Mouse (Mus musculus): ENCODE measurements around the gene Micu1. TPM values are rescaled to one million over a fixed set of nuclear protein-coding genes. Genes with fewer than 3 reads are reported as not detected.

The Micu1 gene
- total RNA-seq, 2 experiments from 2014 or later: 56.1 to 67.3 TPM

- no peak for DNase-seq
These were observed 19.3 kb downstream of the Micu1 start for GRCm38 (mm10) chr10:59721555-59721954.

DNA sequence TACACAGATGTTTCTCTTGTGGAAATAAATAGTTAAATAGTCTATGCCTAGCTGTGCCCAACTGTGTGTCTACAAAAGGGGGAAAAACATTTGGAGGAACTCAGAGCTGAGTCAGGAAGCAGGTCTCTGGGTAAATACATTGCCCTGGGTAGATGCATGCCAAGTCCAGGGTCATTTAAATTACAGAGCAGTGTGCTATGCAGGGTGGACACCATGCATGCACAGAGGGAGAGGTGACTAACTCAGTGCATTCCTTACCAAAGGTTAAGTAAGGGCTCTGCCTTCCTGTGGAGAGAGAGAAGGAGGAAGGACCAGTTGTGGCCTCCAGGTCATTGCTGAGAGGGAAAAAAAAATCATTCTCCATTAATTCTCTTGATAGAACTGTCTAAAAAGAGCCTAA, 22.4 kb downstream of the Micu1 start:
- no peak for DNase-seq

DNA sequence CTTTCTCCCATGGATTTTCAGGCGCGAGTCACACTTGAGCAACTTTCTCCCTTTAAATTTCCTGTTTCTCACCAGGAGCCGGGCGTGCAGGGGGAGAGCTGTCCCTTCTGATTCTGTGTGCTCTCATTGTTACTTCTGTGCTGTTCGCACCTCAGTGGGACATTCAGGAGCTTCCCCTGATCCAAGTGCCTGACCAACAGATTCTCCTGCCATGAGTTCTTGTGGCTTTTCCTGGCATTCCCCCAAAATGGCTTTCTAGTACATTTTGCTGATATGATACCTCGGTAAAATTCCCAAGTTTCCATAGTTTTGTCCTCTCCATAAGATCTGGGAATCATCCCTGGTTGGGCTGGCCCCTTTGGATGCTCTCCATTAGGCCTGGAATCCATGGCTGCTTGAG, 25.0 kb downstream of the Micu1 start:
- no peak for DNase-seq

DNA sequence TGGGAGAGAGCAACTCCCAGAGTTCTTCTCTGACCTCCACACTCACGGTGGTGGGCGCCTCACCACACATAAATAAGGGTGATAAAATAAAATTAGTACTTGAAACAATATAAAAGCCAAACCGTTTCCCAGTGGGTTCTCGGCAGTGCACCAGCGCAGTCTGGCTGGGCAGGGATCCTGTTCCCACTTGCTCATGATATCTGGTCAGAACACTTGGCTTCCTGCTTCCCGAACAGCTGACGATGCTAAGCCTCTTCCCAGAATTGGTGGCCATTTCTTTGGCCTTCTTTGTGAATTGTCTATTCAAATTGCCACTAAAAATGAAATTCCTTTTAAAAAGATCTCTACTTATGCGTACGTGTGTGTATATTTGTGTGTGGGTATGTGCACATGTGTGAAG, 27.0 kb downstream of the Micu1 start:
- DNase-seq: no peak

DNA sequence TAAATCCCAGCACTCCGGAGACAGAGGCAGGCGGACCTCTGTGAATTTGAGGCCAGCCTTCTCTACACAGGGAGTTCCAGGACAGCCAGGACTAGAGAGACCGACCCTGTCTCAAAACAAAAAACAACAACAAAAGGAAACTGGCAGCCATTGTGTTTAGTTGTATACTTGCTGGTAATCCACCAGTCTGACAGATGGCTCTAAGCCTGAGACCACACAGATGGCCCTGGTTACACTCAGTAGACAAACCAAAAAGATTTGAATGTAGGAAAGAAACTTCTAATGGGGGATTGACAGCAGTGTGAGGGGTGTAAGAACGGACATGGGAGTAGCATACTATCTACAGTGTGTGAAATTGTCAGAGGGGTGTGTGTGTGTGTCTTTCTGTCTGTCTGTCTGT, 27.6 kb downstream of the Micu1 start:
- no peak for DNase-seq

- no peak for DNase-seq
These were observed 33.8 kb downstream of the Micu1 start for GRCm38 (mm10) chr10:59736027-59736598.

DNA sequence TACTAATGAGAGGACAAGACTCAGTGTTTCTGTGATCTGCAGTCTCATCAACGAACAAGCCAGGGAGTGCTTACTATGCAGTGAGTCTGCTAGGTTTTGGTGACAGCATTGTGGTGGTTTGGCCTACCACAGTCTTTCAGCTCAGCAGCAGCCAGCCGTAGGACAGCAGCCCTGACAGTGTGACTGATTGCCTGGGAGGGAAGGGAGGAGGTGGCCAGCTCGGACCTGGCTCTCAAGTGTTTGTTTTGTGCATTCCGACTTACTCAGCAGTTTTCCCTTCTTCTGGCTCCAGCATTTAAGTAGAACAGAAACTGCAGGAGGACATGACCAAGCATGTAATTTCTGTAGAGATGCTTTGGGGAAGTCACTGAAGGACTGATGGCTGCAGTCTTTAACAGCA, 39.2 kb downstream of the Micu1 start:
- peak; percentile 33 for DNase-seq

- no peak for DNase-seq
These were observed 41.1 kb downstream of the Micu1 start for GRCm38 (mm10) chr10:59743397-59743796.

DNA sequence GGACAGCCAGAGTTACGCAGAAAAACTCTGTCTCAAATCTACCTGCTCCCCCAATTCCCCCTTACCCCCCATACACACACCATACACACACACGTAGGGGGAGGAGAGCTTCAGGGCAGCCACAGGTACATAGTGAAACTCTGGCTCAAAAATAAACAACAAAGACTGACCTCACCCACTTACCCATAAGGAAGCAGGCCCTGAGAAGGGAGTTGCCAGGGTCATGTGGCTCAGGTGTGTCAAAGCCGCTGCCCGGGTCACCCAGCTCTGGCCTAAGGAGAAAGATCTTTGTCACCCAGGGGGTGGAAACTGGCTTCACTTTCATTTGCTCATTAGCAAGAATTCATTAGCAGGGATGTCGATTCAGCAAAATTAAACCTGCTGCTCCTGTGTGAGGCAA, 41.7 kb downstream of the Micu1 start:
- DNase-seq: no peak

GRCm38 (mm10) chr10:59747334-59747733, 45.1 kb downstream of the Micu1 start:
- DNase-seq: peak; percentile 13

- no peak for DNase-seq
These were observed 46.5 kb downstream of the Micu1 start for GRCm38 (mm10) chr10:59748699-59749200.

- no peak for DNase-seq
These were observed 51.3 kb downstream of the Micu1 start for GRCm38 (mm10) chr10:59753538-59754069.

DNA sequence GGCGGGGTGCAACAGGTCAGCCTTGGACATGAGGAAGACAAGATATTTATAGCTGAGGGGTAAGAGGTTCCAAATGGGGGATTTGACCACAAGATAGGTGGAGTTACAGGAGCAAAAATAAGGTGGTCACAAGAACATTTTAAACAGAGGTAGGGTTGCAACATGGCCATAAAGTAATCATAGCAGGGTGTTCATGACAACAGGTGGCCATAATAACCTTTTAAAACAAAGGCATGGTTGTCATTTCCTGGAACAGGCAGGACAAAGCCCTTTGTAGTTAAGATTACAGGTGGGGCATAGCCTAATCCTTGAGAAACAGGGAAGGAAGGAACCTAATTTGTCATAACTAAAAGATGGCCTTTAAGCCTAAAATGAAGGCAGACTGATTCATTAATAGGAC, 51.8 kb downstream of the Micu1 start:
- no peak for DNase-seq

GRCm38 (mm10) chr10:59754901-59755300, 52.6 kb downstream of the Micu1 start:
- DNase-seq: no peak

DNA sequence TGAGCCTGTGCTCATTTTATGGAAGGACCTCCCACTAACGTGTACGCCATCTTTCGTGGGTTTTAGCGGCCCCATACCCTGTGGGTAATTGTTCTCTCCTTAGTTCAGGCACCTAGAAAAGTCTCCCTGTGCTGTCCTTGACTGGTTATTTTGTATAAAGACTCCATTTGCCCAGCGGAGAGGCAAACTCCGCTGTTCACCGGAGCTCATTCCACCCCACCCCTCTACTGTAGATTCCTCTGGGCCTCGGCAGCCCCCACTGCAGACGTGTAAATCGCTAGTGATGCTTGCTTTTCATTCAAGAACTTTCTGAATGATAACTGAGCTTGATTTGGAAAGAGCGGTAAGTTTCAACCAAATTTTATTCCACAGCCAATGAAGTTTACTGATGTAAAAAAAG, 53.4 kb downstream of the Micu1 start:
- DNase-seq: no peak

- no peak for DNase-seq
These were observed 53.8 kb downstream of the Micu1 start for GRCm38 (mm10) chr10:59756090-59756489.

DNA sequence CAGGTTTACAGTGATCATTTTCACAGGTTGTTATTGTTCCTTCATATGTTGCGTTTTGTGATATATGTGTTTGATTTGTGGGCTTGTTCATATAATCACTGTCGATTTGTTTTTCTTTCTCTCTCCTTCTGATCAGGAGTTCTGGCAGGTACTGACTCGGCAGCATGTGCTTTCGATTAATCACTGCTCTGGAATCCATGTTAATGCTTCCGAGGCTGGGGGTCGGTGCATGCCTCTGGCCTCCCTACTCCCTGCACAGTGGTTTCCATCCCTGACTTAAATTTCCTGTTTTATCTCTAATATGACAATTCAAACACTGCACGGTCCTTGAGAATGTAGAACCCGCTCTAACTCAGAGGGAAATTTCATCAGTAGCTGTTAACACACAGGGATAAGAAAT, 54.3 kb downstream of the Micu1 start:
- no peak for DNase-seq

GRCm38 (mm10) chr10:59764781-59765180, 62.5 kb downstream of the Micu1 start:
- no peak for DNase-seq

DNA sequence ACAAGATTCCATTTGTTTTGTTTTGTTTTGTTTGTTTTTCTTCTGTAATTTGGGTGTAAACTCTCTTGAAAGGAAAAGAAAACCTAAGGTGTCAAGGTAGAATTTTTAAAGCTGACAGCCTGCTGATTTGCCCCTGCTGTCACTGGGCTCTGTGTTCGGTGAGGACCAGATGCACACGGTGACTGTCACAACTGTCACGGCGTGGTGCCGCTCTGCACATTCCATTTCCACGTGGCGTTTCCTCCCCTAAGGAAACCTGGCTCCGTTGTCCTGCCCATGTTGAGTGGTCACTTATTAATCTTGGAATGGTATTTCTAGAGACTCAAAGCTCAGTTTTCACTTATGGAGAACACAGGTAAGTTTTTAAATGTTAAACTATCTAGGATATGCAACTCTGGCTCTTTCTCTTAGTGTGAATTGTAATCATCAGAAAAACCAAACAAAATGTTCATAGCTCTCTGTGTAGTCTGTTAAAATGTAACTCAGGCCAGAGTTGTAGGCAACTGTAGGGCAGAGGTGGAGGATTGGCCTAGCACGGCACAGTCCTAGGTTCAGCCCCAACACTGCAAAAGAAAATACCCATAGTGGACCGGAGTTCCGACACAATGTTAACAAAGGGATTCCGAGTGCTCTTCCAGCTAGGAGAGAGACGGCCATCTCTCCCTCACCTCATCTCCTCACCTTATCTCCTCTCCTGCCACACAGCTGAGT, 66.2 kb downstream of the Micu1 start:
- no peak for DNase-seq

GRCm38 (mm10) chr10:59771375-59772048, 69.2 kb downstream of the Micu1 start:
- DNase-seq: no peak

DNA sequence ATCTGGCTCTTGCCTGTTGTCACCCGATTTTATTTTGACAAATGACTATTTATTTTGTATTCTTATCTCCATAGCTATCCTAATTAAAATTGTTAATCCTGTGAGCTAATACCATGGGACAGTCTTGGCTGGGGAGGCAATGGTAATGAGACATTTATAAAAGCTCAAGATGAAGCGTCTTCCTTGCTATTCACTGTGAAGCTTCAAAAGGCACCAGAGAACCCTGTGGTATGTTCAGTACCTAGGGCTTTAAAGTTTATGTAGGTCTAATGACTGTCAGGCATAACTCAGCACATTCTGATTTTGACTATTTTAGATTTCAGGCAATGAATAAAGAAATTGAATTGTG, 69.7 kb downstream of the Micu1 start:
- DNase-seq: no peak

DNA sequence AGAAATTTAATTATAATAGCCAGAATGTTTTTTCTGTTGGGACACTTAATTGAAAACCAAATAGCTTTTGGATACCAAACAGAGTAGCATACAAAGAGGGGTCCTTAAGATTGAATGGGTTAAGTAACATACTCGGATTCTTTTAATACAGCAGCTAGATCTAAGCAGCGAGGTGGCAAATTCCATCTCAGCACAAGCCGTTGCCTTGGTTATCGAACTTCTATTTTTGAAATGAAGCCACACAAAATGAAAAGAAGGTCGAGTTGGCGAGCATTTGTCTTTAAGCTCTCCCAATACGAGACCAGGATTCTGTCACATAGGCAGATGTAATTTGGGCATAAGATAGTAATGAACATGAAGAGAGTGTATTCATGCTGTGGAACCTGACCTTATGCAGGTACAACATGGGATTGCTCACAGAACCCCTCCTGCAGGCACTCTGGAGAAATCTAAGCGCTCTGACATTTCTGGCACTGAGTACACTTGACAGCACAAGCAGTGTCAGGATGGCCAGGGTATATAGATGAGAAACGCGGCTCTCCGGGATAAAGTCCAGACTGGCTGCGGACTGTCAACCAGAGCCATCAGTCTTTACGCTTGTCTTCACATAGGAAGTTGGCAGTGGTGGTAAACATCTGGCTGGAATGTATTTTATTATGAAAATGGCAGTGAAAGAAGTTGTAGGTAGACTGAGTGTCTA, 71.3 kb downstream of the Micu1 start:
- no peak for DNase-seq

DNA sequence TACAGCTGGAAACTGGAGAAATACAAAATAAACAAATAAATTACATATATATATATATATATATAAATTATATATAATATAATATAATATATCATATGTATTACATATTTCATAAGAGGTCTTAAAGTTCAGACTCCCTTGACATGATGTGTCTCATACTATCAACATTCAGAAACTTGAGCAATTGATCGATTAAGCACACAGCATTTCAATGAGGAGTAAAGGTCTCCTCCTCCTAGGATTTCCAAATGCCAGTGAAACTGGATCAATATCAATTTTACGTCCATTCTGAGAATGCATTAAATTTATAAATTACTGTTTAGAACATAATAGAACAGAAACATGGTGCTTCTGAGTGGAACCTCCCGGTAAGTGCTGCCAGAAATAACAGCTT, 71.9 kb downstream of the Micu1 start:
- DNase-seq: no peak

Measured in adrenal gland, postnatal 10 days (tissue).